Mouse (Mus musculus): ENCODE data around the gene Ly6g6d. TPM values are rescaled to one million over a fixed set of nuclear protein-coding genes. Genes with fewer than 3 reads are reported as not detected.

Ly6g6d gene
- polyA plus RNA-seq, 1 experiment, result 1.8 TPM

DNA sequence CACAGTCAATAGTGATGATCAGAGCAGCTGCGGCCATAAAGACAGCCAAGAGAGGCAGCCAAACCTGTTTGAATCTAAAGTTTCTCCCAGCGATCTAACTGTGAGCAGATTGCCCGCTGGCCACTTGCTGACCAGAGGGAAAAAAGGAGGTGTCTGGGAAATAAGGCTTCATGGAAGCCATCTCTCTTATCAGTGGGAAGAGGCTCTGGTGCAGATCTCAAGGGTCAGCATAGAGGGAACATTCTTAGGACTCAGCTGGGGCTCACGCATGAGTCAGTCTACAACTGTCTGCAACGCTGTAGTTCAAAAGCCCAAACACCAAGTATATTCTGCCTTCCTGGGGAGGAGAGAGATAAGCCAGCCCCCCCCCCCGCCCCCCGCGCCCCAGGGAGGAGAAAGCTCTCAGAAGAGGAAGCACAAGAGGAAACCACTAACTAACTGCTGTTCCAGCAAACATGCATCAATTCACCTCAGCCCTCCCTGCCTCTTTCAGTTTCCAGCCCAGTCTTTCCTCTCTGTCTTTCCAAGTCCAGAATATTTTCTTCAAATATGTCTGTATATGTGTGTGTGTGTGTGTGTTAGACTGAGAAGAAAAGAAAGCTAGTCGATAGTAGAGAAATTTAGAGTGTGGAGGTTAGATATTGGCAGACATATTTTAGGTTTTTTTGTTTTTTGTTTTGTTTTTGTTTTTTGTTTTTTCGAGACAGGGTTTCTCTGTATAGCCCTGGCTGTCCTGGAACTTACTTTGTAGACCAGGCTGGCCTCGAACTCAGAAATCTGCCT is 29.5 kb downstream of the Ly6g6d start:
- WGBS, result 2% methylated on average over 11 of the region's 11 CpGs
- Histone ChIP-seq H3K27me3 (ENCODE audit: control insufficient read depth, insufficient read depth, low read length) (no peaks in the 10 kb centered on the region), H3K36me3 (ENCODE audit: control insufficient read depth, insufficient read depth, low read length) (peaks cover 8% of the 10 kb centered on the region), H3K4me3 (ENCODE audit: extremely low read depth, insufficient read depth, insufficient read length) (peak overlapping the region; percentile 32; the same call in 1 of the 2 replicates), H3K27ac (ENCODE audit: insufficient read depth, low read length) (peak overlapping the region; percentile 91), H3K4me1 (ENCODE audit: control insufficient read depth, insufficient read depth, insufficient read length) (peaks cover 26% of the 10 kb centered on the region)
- TF ChIP-seq CTCF (IDR thresholded peaks at IDR 0.05; ENCODE audit: extremely low read depth, insufficient read depth, insufficient read length, insufficient replicate concordance), result no peak
- TF ChIP-seq POLR2A (IDR thresholded peaks at IDR 0.05; ENCODE audit: low read depth, low read length), result no peak; the same call in 1 of the 2 replicates
- peak; percentile 41 to 47 for DNase-seq (ENCODE audit: low read depth in 1 of 2, low spot score in 2 of 2)

- Histone ChIP-seq H3K4me3 (ENCODE audit: extremely low read depth, insufficient read depth, insufficient read length) (peak overlapping the region; percentile 32; the same call in 1 of the 2 replicates), H3K4me1 (ENCODE audit: control insufficient read depth, insufficient read depth, insufficient read length) (peaks cover 25% of the 10 kb centered on the region)
- no peak for DNase-seq (ENCODE audit: low read depth in 1 of 2, low spot score in 2 of 2)
Observed at GRCm38 (mm10) chr17:35047688-35048087, 30.2 kb downstream of the Ly6g6d start.

DNA sequence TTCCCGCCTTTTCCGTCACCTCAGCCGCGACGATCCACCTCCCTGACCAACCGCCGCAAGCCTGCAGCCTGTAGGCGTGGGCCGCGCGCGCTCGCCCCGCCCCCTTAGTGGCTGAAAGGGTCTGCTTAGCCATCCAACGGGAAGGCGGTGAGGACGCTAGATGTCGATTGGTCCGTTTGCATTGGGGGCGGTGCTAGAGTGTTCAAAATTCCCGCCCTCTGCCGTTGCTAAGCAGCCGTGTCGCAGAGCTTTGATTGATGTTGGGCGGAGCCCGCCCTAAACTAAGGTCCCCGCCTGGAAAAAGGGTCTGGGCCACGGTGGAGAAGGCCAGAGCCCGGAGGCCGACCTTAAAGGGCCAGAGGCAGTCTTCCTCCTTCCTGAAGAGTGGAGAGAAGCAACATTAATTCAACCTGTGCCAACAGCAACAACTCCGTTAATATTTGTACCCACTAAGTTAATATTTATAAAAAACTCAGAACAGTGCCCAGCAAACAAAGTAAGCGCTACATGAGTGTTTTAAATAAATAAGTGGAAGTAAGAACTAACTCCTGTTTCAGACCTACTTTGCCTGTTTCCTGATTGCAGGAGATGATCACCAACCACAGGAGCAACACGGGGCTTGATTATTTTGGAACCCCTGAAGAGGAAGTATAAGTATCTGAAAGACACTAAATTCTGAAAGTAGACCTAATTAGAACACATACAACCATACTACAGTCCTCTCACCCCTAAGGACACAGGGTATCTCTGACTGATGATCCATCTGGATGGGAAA is 31.0 kb downstream of the Ly6g6d start, which contains the start of gene Msh5:
Gene Msh5, minus strand, starts transcription at position 65 of the 775 bp plus-strand sequence.
- Histone ChIP-seq H3K36me3 (ENCODE audit: control insufficient read depth, insufficient read depth, low read length) (no peaks in the 10 kb centered on the region), H3K4me1 (ENCODE audit: control insufficient read depth, insufficient read depth, insufficient read length) (peaks cover 19% of the 10 kb centered on the region), H3K27me3 (ENCODE audit: control insufficient read depth, insufficient read depth, low read length) (no peaks in the 10 kb centered on the region), H3K4me3 (ENCODE audit: extremely low read depth, insufficient read depth, insufficient read length) (peak within 1 kb of the TSS; percentile 65), H3K27ac (ENCODE audit: insufficient read depth, low read length) (peak within 1 kb of the TSS; percentile 84)
- under 1% methylated on average over 33 of the region's 33 CpGs for WGBS
- peak; percentile 95 to 96 for DNase-seq (ENCODE audit: low read depth in 1 of 2, low spot score in 2 of 2)
- TF ChIP-seq POLR2A (IDR thresholded peaks at IDR 0.05; ENCODE audit: low read depth, low read length) (no peak), CTCF (IDR thresholded peaks at IDR 0.05; ENCODE audit: extremely low read depth, insufficient read depth, insufficient read length, insufficient replicate concordance) (no peak)

More at GRCm38 (mm10) chr17:35047688-35048087, 30.2 kb downstream of the Ly6g6d start:
- peaks cover 3% of the 10 kb centered on the region for H3K36me3 ChIP-seq (ENCODE audit: control insufficient read depth, insufficient read depth, low read length)
- no peaks in the 10 kb centered on the region for H3K27me3 ChIP-seq (ENCODE audit: control insufficient read depth, insufficient read depth, low read length)
- no peak for TF ChIP-seq POLR2A (IDR thresholded peaks at IDR 0.05; ENCODE audit: low read depth, low read length)
- TF ChIP-seq CTCF (IDR thresholded peaks at IDR 0.05; ENCODE audit: extremely low read depth, insufficient read depth, insufficient read length, insufficient replicate concordance), result no peak
- peak overlapping the region; percentile 84 for H3K27ac ChIP-seq (ENCODE audit: insufficient read depth, low read length)
- 22% methylated on average over 1 of the region's 1 CpGs for WGBS

GRCm38 (mm10) chr17:35045807-35046680 is 31.8 kb downstream of the Ly6g6d start:
- DNase-seq (ENCODE audit: low read depth in 1 of 2, low spot score in 2 of 2), result no peak
- H3K36me3 ChIP-seq (ENCODE audit: control insufficient read depth, insufficient read depth, low read length), result no peaks in the 10 kb centered on the region
- no peak for TF ChIP-seq CTCF (IDR thresholded peaks at IDR 0.05; ENCODE audit: extremely low read depth, insufficient read depth, insufficient read length, insufficient replicate concordance)
- TF ChIP-seq POLR2A (IDR thresholded peaks at IDR 0.05; ENCODE audit: low read depth, low read length), result peak; percentile 17; the same call in 1 of the 2 replicates
- no peaks in the 10 kb centered on the region for H3K27me3 ChIP-seq (ENCODE audit: control insufficient read depth, insufficient read depth, low read length)
- H3K4me1 ChIP-seq (ENCODE audit: control insufficient read depth, insufficient read depth, insufficient read length), result peaks cover 18% of the 10 kb centered on the region
- WGBS, result 3% methylated on average over 46 of the region's 48 CpGs
- H3K4me3 ChIP-seq (ENCODE audit: extremely low read depth, insufficient read depth, insufficient read length), result peak overlapping the region; percentile 65
- peak overlapping the region; percentile 41; the same call in 1 of the 2 replicates for H3K27ac ChIP-seq (ENCODE audit: insufficient read depth, low read length)

DNA sequence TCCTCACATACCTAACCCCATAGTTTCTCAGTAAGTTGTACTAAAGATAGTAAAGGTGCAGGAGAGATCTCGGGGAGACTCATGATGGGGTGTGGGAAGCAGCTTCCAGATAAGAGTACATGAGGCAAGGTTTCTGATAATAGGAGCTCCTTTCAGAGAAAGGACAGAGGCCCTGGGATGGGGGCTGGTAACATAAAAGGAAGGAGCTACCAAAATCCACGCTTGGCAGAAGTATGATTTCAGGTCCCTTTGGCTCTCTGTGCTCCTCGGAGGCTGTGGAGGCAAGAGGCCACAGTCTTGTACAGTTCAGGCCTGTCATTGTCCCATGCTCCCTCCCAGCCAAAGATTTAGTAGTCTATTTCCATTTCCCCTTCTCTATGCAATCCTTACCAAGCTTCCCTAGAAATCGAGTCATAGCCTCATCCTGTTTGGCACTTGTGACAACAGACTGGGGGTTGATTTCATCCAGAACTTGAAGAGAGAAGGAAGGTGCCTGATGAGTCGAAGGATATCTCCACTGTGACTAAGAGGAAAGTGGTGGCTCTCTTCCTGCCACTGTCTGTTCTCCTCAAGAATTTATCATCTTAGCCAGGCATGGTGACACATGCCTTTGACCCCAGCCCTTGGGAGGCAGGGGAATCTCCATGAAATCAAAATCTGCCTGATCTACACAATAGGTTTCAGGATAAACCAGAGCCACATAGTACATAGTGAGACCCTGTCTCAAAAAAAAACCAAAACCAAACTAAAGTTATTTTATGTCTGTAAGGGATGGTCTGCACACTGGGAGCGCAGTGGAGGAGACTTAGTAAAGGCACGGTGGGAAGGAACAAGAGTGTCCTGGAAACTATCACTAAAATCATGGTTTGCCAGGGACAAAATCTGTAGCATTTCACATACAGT is 32.7 kb downstream of the Ly6g6d start:
- Histone ChIP-seq H3K27me3 (ENCODE audit: control insufficient read depth, insufficient read depth, low read length) (no peaks in the 10 kb centered on the region), H3K27ac (ENCODE audit: insufficient read depth, low read length) (no peak overlapping the region), H3K4me1 (ENCODE audit: control insufficient read depth, insufficient read depth, insufficient read length) (peaks cover 18% of the 10 kb centered on the region), H3K36me3 (ENCODE audit: control insufficient read depth, insufficient read depth, low read length) (no peaks in the 10 kb centered on the region), H3K4me3 (ENCODE audit: extremely low read depth, insufficient read depth, insufficient read length) (no peak overlapping the region)
- TF ChIP-seq POLR2A (IDR thresholded peaks at IDR 0.05; ENCODE audit: low read depth, low read length) (no peak), CTCF (IDR thresholded peaks at IDR 0.05; ENCODE audit: extremely low read depth, insufficient read depth, insufficient read length, insufficient replicate concordance) (no peak)
- WGBS, result 65% methylated on average over 7 of the region's 7 CpGs
- DNase-seq (ENCODE audit: low read depth in 1 of 2, low spot score in 2 of 2), result no peak

Data from spleen, adult 2 months (tissue).